Mouse (Mus musculus): Measurements from ENCODE around the gene Dnah9.

- TF ChIP-seq GATA1 (IDR thresholded peaks at IDR 0.05; ENCODE audit: borderline replicate concordance, low read length) (no peak), TAL1 (conservative IDR thresholded peaks at IDR 0.05; ENCODE audit: low read depth, low read length) (no peak), CTCF (IDR thresholded peaks at IDR 0.05; ENCODE audit: low read depth, low read length) (no peak), GATA2 (IDR thresholded peaks at IDR 0.05; ENCODE audit: borderline replicate concordance, low read depth, low read length) (no peak)
These were observed 238.0 kb downstream of the Dnah9 start for GRCm38 (mm10) chr11:65930359-65930758.

Data from G1E (cell line).